Mouse (Mus musculus): ENCODE measurements around the gene Gnaq.
A peak's percentile ranks its signal among the peaks of the same experiment; 100 is the strongest.
"Not testable (repeated sequence)": the region's sequence is repeated elsewhere in the genome, so short reads cannot be mapped to it uniquely, and the experiment has no call there.

Gene Gnaq

DNA sequence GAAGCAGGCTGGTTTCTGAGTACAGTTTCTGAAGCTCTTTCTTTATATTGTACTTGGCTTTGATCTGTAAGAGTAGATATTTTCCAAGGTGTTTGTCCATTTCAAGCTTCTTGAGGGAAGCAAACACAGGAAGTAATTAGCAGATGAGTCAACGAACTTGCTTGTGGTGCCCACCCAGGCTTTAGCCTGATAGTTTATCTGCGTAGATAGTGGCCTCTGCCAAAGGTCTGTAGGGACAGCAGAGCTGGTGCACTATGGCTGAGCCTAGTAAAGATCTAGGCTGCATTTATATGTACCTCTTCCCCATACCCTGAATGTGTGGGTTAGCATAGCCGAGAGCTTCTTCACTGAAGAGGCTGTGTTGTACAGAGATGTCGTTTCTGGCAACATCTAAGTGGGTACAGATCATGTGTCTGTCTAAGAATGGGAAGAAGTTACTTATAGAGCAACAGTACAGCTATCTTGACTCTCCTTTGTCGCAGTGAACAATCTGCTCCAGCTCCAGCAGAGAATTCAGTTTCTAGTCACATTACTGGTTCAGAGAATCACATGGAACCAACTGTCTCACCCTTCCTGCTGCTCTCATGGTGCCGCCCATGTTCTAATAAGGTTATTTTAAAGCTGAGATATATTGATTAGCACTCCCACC, 127.3 kb downstream of the Gnaq start:
- no peak for DNase-seq (ENCODE audit: low read depth, low spot score)

- DNase-seq (ENCODE audit: low read depth, low spot score): no peak
Observed at GRCm38 (mm10) chr19:16260435-16260832, 127.8 kb downstream of the Gnaq start.

GRCm38 (mm10) chr19:16260973-16261372, 128.3 kb downstream of the Gnaq start:
- no peak for DNase-seq (ENCODE audit: low read depth, low spot score)

GRCm38 (mm10) chr19:16261631-16262030, 129.0 kb downstream of the Gnaq start:
- DNase-seq (ENCODE audit: low read depth, low spot score): no peak

DNA sequence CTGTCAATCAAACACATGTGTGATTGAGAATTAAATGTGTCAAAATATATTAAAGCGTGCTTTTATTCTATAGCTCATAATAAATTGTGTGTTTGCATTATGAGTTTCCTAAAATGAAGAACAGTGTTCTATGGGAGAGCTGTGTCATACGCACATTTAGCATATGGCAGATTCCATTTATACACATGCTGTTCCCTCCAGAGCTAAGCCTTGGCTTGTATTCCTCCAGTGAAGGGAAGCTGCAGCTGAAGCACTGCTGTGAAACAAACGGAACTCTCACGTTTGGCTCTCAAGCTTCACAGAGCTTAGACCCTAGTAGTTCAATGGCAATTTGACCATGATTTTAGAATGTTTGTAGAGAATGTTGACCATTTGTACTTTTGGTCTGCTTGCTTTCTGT, 129.7 kb downstream of the Gnaq start:
- no peak for DNase-seq (ENCODE audit: low read depth, low spot score)

GRCm38 (mm10) chr19:16267362-16267761, 134.7 kb downstream of the Gnaq start:
- not testable (repeated sequence) for DNase-seq (ENCODE audit: low read depth, low spot score)

GRCm38 (mm10) chr19:16270236-16270635, 137.6 kb downstream of the Gnaq start:
- no peak for DNase-seq (ENCODE audit: low read depth, low spot score)

GRCm38 (mm10) chr19:16271002-16271401, 138.4 kb downstream of the Gnaq start:
- DNase-seq (ENCODE audit: low read depth, low spot score): no peak

GRCm38 (mm10) chr19:16273021-16273420, 140.4 kb downstream of the Gnaq start:
- DNase-seq (ENCODE audit: low read depth, low spot score): no peak

DNA sequence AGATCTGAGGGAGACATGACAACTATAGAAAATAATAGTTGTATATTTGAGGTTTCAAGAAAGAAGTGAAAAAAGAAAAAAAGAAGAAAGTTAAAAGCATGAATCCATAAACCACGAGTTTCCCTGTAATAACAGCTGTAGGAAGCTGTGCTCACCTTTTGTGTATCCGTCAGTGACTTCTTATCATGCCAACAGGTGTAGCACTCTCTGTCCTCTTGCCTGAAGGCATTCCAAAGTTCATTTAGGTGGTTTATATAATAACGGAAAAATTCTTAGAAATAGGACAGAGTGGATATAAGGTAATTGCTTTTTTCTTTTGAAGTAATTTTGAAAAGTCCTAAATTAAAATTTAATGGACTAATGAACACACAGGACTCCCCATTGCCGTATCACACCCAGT, 147.6 kb downstream of the Gnaq start:
- no peak for DNase-seq (ENCODE audit: low read depth, low spot score)

- DNase-seq (ENCODE audit: low read depth, low spot score): no peak
Observed at GRCm38 (mm10) chr19:16285051-16286028, 152.7 kb downstream of the Gnaq start.

DNA sequence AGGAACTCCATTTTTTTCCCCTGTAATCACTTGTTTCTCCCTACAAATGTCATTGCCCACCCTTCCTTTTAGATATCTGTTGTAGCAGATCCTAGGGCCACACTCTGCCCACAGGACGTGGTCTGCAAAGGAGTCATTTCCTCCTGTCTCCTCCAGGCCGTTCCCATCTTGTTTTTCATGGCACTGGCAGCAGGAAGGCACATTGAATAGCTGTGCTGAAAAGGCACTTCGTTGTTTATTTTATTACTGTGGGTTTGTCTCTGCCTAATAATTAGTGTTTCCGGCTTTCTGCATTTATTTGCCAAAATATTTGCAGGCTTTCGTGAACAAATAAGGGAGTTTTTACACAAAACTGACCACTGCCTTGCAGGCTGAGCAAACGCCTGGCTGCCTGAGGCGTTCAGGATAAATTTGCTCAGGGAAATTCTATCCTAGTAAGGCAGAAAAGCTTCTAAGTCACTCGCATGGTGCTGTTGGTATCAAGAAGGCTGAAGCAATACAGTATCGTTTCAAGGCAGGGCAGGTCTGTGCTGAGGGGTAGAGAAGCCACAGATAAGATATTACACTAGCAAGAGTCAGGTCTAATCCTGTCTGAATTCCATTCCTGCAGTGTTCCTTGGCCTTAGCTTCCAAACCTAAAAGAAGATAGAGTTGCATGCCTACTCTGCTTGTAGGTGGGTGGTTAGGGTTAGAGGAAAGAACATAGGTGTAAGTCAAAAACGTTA, 154.0 kb downstream of the Gnaq start:
- DNase-seq (ENCODE audit: low read depth, low spot score): peak; percentile 13

DNA sequence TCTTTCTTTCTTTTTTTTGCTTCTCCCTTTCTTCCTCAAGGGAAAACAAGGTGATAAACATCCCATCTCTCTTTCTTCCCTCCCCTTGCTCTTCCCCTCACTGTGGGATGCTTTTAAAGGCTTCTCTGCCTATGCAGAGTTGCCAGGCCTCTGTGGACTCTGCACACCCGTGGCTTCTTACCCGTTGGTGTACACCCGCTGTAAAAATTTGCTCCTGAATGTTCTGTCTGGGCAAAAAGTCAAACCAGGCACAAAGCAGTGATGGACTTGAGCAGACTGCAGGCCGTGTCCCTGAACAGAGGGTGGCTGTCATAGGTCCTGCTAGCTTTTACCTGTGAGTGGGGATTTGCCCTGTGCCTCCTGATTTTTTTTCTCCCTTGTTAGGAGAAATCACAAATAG, 154.7 kb downstream of the Gnaq start:
- DNase-seq (ENCODE audit: low read depth, low spot score): no peak

DNA sequence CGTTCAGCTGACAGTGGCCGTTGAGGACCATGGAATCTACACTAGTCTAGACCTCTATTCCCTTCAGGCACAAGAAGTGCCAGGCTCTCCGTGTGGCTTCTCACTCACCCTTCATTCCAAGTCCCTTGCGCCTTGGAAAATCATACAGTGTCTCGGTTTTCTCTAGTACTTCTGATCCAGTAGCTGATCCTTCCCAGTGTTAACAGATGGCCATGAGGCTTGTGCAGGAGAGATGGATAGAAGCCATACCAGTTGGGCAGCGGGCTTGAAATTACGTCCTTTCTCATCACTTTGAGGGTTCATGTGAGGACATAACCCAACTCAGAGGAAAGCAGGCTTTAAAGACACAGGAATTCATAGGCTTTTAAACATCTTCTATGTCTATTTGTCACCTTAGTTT, 155.3 kb downstream of the Gnaq start:
- DNase-seq (ENCODE audit: low read depth, low spot score): no peak

DNA sequence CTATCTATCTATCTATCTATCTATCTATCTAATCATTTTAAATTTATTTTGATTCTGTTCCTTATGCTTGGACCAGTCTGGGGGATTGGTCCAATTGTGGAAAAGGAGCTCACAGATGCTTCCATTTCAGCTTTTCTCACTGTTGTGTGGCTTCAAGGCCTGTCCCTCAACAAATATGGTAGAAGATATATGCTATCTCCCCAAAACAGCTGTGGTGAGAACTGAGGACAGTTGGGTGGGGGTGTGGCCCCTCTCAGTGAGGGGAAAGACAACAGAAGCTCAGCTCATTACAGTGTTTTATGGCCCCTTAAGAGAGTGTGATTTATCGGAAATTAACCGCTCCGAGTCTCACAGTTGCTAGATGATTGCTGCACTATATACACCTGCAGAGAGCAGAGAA, 158.5 kb downstream of the Gnaq start:
- no peak for DNase-seq (ENCODE audit: low read depth, low spot score)

DNA sequence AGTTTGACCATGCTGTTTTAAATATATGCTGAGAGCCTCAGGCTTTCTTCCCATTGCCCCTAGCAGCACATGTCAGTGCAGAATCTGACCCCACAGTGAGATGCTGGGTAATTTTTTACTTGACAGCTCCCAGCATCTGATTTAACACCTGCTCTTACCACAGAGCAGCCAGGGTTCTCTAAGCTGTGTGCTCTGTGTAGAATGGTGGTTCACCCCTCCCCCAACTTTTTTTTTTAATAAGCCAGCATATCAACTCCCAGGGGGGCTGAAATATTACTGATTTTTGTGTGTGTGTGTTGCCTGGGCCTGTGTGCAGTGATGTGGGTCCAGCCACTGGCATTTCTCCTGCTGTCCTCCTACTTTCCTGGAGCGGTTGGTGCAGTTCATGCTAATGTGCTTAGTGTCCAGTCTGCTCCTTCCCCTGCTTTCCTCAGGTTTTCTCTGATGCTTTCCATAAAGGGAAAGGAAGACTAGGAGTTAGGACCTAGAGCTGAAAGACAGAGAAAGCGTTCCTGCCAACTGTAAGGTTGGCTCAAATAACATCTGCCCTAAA, 159.5 kb downstream of the Gnaq start:
- DNase-seq (ENCODE audit: low read depth, low spot score): no peak

- no peak for DNase-seq (ENCODE audit: low read depth, low spot score)
Observed at GRCm38 (mm10) chr19:16292978-16293377, 160.3 kb downstream of the Gnaq start.

- DNase-seq (ENCODE audit: low read depth, low spot score): no peak
Observed at GRCm38 (mm10) chr19:16300413-16300812, 167.8 kb downstream of the Gnaq start.

GRCm38 (mm10) chr19:16301336-16301735, 168.7 kb downstream of the Gnaq start:
- DNase-seq (ENCODE audit: low read depth, low spot score): no peak

- no peak for DNase-seq (ENCODE audit: low read depth, low spot score)
Observed at GRCm38 (mm10) chr19:16309031-16309430, 176.4 kb downstream of the Gnaq start.

GRCm38 (mm10) chr19:16314295-16314821, 181.7 kb downstream of the Gnaq start:
- no peak for DNase-seq (ENCODE audit: low read depth, low spot score)

DNA sequence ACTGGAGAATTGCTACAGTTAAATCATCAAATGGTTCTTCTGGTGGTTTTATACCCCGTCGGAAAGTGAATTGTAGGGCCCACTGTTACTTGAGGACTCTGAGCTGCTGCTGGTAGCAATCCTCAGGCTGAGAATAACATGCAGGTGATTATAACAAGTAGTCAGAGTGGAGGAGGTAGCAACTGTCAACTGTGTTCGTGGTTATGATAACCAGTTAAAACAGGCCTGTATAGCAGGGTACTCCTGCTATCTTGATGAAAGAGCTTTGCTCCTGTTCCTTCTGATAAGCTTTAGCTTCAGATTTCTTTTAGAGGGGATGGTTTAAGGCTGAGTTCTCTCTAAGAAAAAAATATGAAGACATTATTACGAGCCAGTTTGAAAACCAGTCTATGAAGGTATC, 182.9 kb downstream of the Gnaq start:
- no peak for DNase-seq (ENCODE audit: low read depth, low spot score)

Data from skeletal muscle tissue, adult 2 months (tissue).